Mouse (Mus musculus) limb, embryonic 15.5 days (tissue): ENCODE measurements around the gene Gnaq. TPM values are rescaled to one million over a fixed set of nuclear protein-coding genes. Genes with fewer than 3 reads are reported as not detected.
A peak's percentile ranks its signal among the peaks of the same experiment; 100 is the strongest.

Source experiments
- ATAC-seq: fragments of 200-750 bp; cut with Nextera tagmentation; 2 replicates; pipeline ENCODE4 v1.8.0; 2017; ENCODE audit warnings: low read depth, moderate TSS enrichment; ENCODE audit not compliant: insufficient number of reproducible peaks, low FRiP score, low TSS enrichment
- H3K27ac ChIP-seq: fragments of 300-500 bp; sonication (generic); 2 replicates; pipeline ENCODE4 v1.5.1; 2015; ENCODE audit warnings: moderate library complexity, mild to moderate bottlenecking, inconsistent platforms
- H3K27me3 ChIP-seq: fragments of 300-500 bp; sonication (generic); 2 replicates; pipeline ENCODE4 v1.6.1; 2015; ENCODE audit warnings: inconsistent platforms
- H3K36me3 ChIP-seq: fragments of 300-500 bp; sonication (generic); 2 replicates; pipeline ENCODE4 v1.6.1; 2015; ENCODE audit warnings: inconsistent platforms
- H3K4me1 ChIP-seq: fragments of 300-500 bp; sonication (generic); 2 replicates; pipeline ENCODE4 v1.6.1; 2015; ENCODE audit warnings: inconsistent platforms
- H3K4me2 ChIP-seq: fragments of 300-500 bp; sonication (generic); 2 replicates; pipeline ENCODE4 v1.6.1; 2015; ENCODE audit warnings: mild to moderate bottlenecking, inconsistent platforms
- H3K4me3 ChIP-seq: fragments of 300-500 bp; sonication (generic); 2 replicates; pipeline ENCODE4 v1.5.1; 2015; ENCODE audit warnings: mild to moderate bottlenecking, inconsistent platforms
- H3K9ac ChIP-seq: fragments of 300-500 bp; sonication (generic); 2 replicates; pipeline ENCODE4 v1.6.1; 2015; ENCODE audit warnings: inconsistent platforms
- H3K9me3 ChIP-seq: fragments of 300-500 bp; sonication (generic); 2 replicates; pipeline ENCODE4 v1.6.1; 2016; ENCODE audit warnings: inconsistent platforms
- WGBS: fragments of 180-500 bp; shearing (Covaris S2); methylation state at CpG from one replicate; pipeline ENCODE4 v1.1.7; 2015; 5-methylcytosine and 5-hydroxymethylcytosine counted together
- polyA plus RNA-seq: library from polyadenylated mRNA; unstranded; fragments of >200 nt; fragmentation: Nextera tagmentation; extraction: Ambion mirVana; gene quantifications from 2 replicates; pipeline ENCODE4 v1.2.1, GENCODE M21; 2015

Gnaq gene
- polyA plus RNA-seq, 1 experiment from 2014 or later = 33.0 TPM

DNA sequence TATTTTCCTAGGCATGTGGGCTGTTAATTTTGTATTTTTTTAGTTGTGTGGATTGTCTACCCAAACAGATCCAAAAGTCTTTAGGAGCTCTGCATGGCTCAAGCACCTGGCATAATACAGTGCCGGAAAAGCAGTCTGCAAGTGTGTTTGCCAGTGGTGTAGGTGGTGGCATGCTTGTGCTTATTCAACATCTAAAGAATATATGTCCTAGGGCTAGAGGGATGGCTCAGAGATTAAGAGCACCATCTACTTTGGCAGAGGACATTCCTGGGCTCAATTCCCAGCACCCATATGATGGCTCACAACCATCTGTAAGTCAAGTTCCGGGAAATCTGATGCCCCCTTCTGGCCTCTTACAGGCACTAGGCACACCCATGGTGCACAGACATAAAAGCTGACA lies 3.5 kb upstream of the Gnaq start:
- no peak overlapping the region for H3K9ac ChIP-seq
- no peak for ATAC-seq
- no peak overlapping the region for H3K27ac ChIP-seq
- no peaks in the 10 kb centered on the region for H3K27me3 ChIP-seq
- H3K4me3 ChIP-seq = no peak overlapping the region
- H3K36me3 ChIP-seq = no peaks in the 10 kb centered on the region
- no peaks in the 10 kb centered on the region for H3K9me3 ChIP-seq
- H3K4me2 ChIP-seq = no peak overlapping the region
- WGBS = 93% methylated on average over 2 of the region's 2 CpGs
- H3K4me1 ChIP-seq = peaks cover 5% of the 10 kb centered on the region; the same call in 1 of the 2 replicates

GRCm38 (mm10) chr19:16130476-16130875 lies 2.2 kb upstream of the Gnaq start:
- whole genome bisulfite sequencing = 47% methylated on average over 3 of the region's 3 CpGs
- Histone ChIP-seq H3K9me3 (no peaks in the 10 kb centered on the region), H3K4me1 (peaks cover 17% of the 10 kb centered on the region; the same call in 1 of the 2 replicates), H3K4me3 (no peak overlapping the region), H3K36me3 (no peaks in the 10 kb centered on the region), H3K9ac (no peak overlapping the region), H3K27me3 (no peaks in the 10 kb centered on the region), H3K27ac (no peak overlapping the region), H3K4me2 (no peak overlapping the region)
- ATAC-seq = no peak

DNA sequence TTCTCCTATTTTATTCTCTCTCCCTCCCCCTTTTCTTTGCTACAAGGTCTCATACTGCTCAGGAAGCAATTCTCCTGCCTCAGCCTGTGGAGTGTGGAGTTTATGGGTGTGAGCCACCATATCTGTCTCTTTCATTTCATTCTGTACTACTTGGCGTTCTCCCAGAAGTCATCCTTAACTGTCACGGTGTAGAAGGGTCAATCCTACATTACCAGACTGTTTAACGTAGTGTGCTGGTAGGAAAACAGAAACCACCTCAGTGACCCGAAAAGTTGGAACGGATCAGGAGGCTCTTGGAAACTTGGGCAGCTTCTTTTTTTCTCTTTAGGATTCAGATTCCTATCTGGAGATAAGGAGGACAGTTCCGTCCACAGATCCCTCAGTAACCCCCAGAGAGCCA lies 800 bp upstream of the Gnaq start:
- WGBS = 16% methylated on average over 6 of the region's 6 CpGs
- peak overlapping the region; percentile 97 for H3K27ac ChIP-seq
- no peaks in the 10 kb centered on the region for H3K27me3 ChIP-seq
- peak overlapping the region; percentile 61 for H3K4me2 ChIP-seq
- H3K4me1 ChIP-seq = peaks cover 19% of the 10 kb centered on the region; the same call in 1 of the 2 replicates
- no peaks in the 10 kb centered on the region for H3K9me3 ChIP-seq
- no peak for ATAC-seq
- peak overlapping the region; percentile 85 for H3K9ac ChIP-seq
- no peaks in the 10 kb centered on the region for H3K36me3 ChIP-seq
- peak overlapping the region; percentile 81 for H3K4me3 ChIP-seq

GRCm38 (mm10) chr19:16132340-16132790 lies 266 bp upstream of the Gnaq start:
- Histone ChIP-seq H3K36me3 (no peaks in the 10 kb centered on the region), H3K27ac (peak overlapping the region; percentile 97), H3K27me3 (no peaks in the 10 kb centered on the region), H3K4me3 (peak overlapping the region; percentile 81), H3K4me1 (peaks cover 20% of the 10 kb centered on the region; the same call in 1 of the 2 replicates), H3K4me2 (peak overlapping the region; percentile 61), H3K9me3 (no peaks in the 10 kb centered on the region), H3K9ac (peak overlapping the region; percentile 85)
- ATAC-seq = peak; percentile 94
- under 1% methylated on average over 37 of the region's 57 CpGs for WGBS

GRCm38 (mm10) chr19:16132865-16133720 lies 462 bp downstream of the Gnaq start:
- peak overlapping the region; percentile 61 for H3K4me2 ChIP-seq
- peaks cover 20% of the 10 kb centered on the region; the same call in 1 of the 2 replicates for H3K4me1 ChIP-seq
- peak overlapping the region; percentile 97 for H3K27ac ChIP-seq
- no peaks in the 10 kb centered on the region for H3K27me3 ChIP-seq
- under 1% methylated on average over 115 of the region's 139 CpGs for WGBS
- peak overlapping the region; percentile 81 for H3K4me3 ChIP-seq
- H3K36me3 ChIP-seq = no peaks in the 10 kb centered on the region
- peak; percentile 45 for ATAC-seq
- H3K9me3 ChIP-seq = no peaks in the 10 kb centered on the region
- peak overlapping the region; percentile 85 for H3K9ac ChIP-seq

- WGBS = 9% methylated on average over 25 of the region's 25 CpGs
- H3K4me1 ChIP-seq = peaks cover 20% of the 10 kb centered on the region; the same call in 1 of the 2 replicates
Measured at GRCm38 (mm10) chr19:16133721-16134570, 1.3 kb downstream of the Gnaq start.

GRCm38 (mm10) chr19:16138064-16138580 lies 5.5 kb downstream of the Gnaq start:
- Histone ChIP-seq H3K36me3 (0 out of 2 replicates have a peak, but pooled peaks cover 5% of the 10 kb centered on the region), H3K4me2 (no peak overlapping the region)

More at GRCm38 (mm10) chr19:16133721-16134570, 1.3 kb downstream of the Gnaq start:
- peak overlapping the region; percentile 81 for H3K4me3 ChIP-seq
- 0 out of 2 replicates have a peak, but pooled peaks have one; percentile 1 for ATAC-seq
- peak overlapping the region; percentile 97 for H3K27ac ChIP-seq
- peak overlapping the region; percentile 61 for H3K4me2 ChIP-seq
- no peaks in the 10 kb centered on the region for H3K27me3 ChIP-seq
- peak overlapping the region; percentile 85 for H3K9ac ChIP-seq
- no peaks in the 10 kb centered on the region for H3K9me3 ChIP-seq
- H3K36me3 ChIP-seq = no peaks in the 10 kb centered on the region

GRCm38 (mm10) chr19:16140710-16141109 lies 8.1 kb downstream of the Gnaq start:
- no peak for ATAC-seq
- H3K27ac ChIP-seq = no peak overlapping the region
- 73% methylated on average over 4 of the region's 4 CpGs for WGBS
- no peak overlapping the region for H3K9ac ChIP-seq
- peaks cover 26% of the 10 kb centered on the region; the same call in 1 of the 2 replicates for H3K4me1 ChIP-seq
- no peaks in the 10 kb centered on the region for H3K9me3 ChIP-seq
- H3K4me3 ChIP-seq = no peak overlapping the region
- H3K36me3 ChIP-seq = 0 out of 2 replicates have a peak, but pooled peaks cover 5% of the 10 kb centered on the region
- H3K4me2 ChIP-seq = no peak overlapping the region
- H3K27me3 ChIP-seq = no peaks in the 10 kb centered on the region

More at GRCm38 (mm10) chr19:16138064-16138580, 5.5 kb downstream of the Gnaq start:
- Histone ChIP-seq H3K4me3 (no peak overlapping the region), H3K9me3 (no peaks in the 10 kb centered on the region), H3K27me3 (no peaks in the 10 kb centered on the region), H3K27ac (no peak overlapping the region), H3K9ac (no peak overlapping the region), H3K4me1 (peaks cover 38% of the 10 kb centered on the region; the same call in 1 of the 2 replicates)
- WGBS = 69% methylated on average over 5 of the region's 5 CpGs
- ATAC-seq = no peak

DNA sequence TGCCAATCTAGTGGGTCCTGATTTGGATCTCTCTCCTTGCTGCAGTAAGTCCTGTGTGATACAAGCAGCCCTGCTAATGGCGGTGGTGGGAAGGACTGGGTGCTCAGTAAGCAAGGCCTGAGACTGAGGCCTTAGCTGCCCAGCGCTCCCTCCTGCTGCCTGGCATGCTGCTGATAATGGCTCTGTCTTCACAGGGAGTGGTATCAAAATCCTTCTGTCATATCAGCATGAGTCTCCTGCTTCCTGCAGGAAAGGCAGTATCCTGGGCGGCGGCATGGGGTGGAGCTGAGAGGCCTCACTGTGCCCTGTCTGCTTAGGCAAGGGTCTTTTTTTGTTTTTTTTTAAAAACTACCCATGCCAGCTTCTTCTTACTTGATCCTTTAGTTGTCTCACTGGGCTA lies 9.2 kb downstream of the Gnaq start:
- Histone ChIP-seq H3K27me3 (no peaks in the 10 kb centered on the region), H3K4me1 (peaks cover 24% of the 10 kb centered on the region; the same call in 1 of the 2 replicates)

DNA sequence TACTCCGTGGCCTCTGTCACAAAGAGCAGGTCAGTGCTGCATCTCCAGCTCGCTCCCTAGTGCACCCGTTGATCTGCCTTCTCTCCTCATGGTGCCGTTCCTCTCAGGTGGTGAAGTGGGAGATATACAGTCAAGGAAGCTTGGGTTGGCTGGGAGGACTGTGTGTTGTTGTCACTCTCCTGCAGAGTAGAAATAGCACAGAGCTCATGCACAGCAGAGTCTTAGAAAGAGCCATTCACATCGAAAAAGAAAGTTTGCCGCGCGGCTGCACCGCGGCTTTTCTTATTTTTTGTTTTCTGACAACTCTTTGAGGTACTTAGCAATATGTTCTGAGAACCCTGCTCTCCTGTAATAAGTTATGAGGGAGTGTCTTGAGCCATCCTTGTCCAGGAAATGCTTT lies 10.4 kb downstream of the Gnaq start:
- WGBS = 93% methylated on average over 10 of the region's 10 CpGs

More for the DNA sequence above, 9.2 kb downstream of the Gnaq start:
- no peak overlapping the region for H3K4me2 ChIP-seq
- 0 out of 2 replicates have a peak, but pooled peaks cover 5% of the 10 kb centered on the region for H3K36me3 ChIP-seq
- 83% methylated on average over 4 of the region's 4 CpGs for WGBS
- H3K27ac ChIP-seq = no peak overlapping the region
- no peak for ATAC-seq
- H3K9me3 ChIP-seq = no peaks in the 10 kb centered on the region
- no peak overlapping the region for H3K9ac ChIP-seq
- no peak overlapping the region for H3K4me3 ChIP-seq

GRCm38 (mm10) chr19:16147446-16147845 lies 14.8 kb downstream of the Gnaq start:
- H3K9me3 ChIP-seq = no peaks in the 10 kb centered on the region
- no peak overlapping the region for H3K27ac ChIP-seq
- H3K4me1 ChIP-seq = 0 out of 2 replicates have a peak, but pooled peaks cover 4% of the 10 kb centered on the region
- no peak overlapping the region for H3K9ac ChIP-seq
- 71% methylated on average over 6 of the region's 6 CpGs for WGBS
- H3K36me3 ChIP-seq = 0 out of 2 replicates have a peak, but pooled peaks cover 5% of the 10 kb centered on the region
- H3K4me3 ChIP-seq = no peak overlapping the region
- H3K4me2 ChIP-seq = no peak overlapping the region
- H3K27me3 ChIP-seq = no peaks in the 10 kb centered on the region
- ATAC-seq = no peak

More for the DNA sequence above, 10.4 kb downstream of the Gnaq start:
- Histone ChIP-seq H3K9ac (no peak overlapping the region), H3K36me3 (0 out of 2 replicates have a peak, but pooled peaks cover 5% of the 10 kb centered on the region), H3K4me3 (no peak overlapping the region), H3K27ac (no peak overlapping the region), H3K4me1 (peaks cover 27% of the 10 kb centered on the region; the same call in 1 of the 2 replicates), H3K9me3 (no peaks in the 10 kb centered on the region), H3K4me2 (no peak overlapping the region), H3K27me3 (no peaks in the 10 kb centered on the region)
- ATAC-seq = no peak
